Mouse (Mus musculus) activated CD4-positive, CD25-positive, alpha-beta regulatory T cell (primary cell): ENCODE results near the gene Pin1rt1. TPM values are rescaled to one million over a fixed set of nuclear protein-coding genes. Genes with fewer than 3 reads are reported as not detected.

Experiments
- polyA plus RNA-seq, 2 experiments: library from polyadenylated mRNA; unstranded; fragments of 100-300 nt; shearing (Covaris generic); gene quantifications; one replicate each; pipeline ENCODE4 v1.2.1; 2017

Pin1rt1 gene
- under 1 TPM in 1 of 2 experiments, not detected in 1; 0.97 TPM for polyA plus RNA-seq

GRCm38 (mm10) chr2:104716279-104716678 is at the start of gene Pin1rt1:
Pin1rt1 (minus strand) TSS chr2:104716379.

GRCm38 (mm10) chr2:104742741-104743064 is 26.5 kb upstream of the Pin1rt1 start, which contains the start of gene Depdc7:
Depdc7 (minus strand) TSS chr2:104742878.

DNA sequence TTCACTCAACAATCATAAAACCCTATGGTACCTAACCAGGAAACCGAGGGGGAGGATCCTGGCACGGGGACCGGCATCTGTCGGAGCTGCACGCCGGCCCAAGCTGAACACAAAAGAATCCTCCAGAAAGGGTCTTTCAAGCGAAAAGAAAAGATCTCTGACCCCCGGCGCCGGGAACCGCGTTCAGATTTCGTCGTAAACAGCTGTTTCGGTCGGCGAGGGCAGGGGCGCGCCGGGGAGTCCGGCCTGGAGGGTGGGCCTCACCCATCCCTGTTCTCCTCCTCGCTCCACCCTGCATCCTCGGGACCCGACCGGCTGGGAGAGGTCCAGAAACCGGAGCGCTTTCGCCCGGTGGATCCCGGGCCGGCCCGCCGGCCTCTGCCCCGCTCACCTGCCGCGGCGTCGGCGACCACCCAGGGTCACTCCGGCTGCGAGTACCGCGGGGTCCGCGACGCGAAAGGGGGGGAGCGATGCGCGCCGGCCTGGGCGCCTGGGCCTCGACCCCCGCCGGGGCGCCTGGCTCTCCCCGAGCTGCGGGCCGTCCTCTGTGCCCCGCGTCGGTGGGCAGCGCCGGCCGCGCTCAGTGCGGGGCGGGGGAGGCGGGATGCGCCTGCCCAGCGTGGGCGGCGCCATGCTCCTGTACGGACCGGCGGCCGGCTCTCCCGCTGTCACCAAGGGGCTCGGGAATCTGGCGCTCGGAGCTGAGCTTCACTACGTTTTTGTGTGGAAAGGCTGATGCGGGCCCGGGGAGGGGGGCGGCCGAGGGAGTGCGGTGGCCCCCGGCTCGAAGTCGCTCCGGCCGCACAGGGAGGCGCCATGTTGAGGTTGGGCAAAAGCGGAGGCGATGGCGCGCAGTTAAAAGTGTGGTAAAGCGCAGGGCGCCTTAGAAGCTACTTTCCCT is 4.3 kb downstream of the Pin1rt1 start, which contains the start of gene Tcp11l1:
Gene Tcp11l1 (minus strand): TSS at position 585 of the 901 bp plus-strand sequence.

Other genes with a start within 250 kb of the Pin1rt1 start
- gene Hipk3, start 221.9 kb downstream of the Pin1rt1 start, polyA plus RNA-seq, result 10 to 100 TPM; 22.6 to 36.7 TPM
- gene Cstf3, start 125.9 kb downstream of the Pin1rt1 start, polyA plus RNA-seq, result 10 to 100 TPM; 62.3 to 84.9 TPM
- gene Tcp11l1, start 4.2 kb downstream of the Pin1rt1 start, polyA plus RNA-seq, result under 1 TPM; 0.38 to 0.87 TPM
- under 1 TPM in 1 of 2 experiments, not detected in 1; 0.28 TPM for gene Depdc7, start 26.5 kb upstream of the Pin1rt1 start, polyA plus RNA-seq
- gene Qser1, start 100.4 kb upstream of the Pin1rt1 start, polyA plus RNA-seq, result 1 to 10 TPM in 1 of 2 experiments, under 1 TPM in 1; 0.81 to 1.6 TPM
- under 1 TPM; 0.80 to 0.92 TPM for gene Prrg4, start 133.5 kb upstream of the Pin1rt1 start, polyA plus RNA-seq
- 1 to 10 TPM; 2.6 to 3.3 TPM for gene Ccdc73, start 151.4 kb upstream of the Pin1rt1 start, polyA plus RNA-seq